Mouse (Mus musculus): ENCODE results near the gene Ccdc170. TPM values are rescaled to one million over a fixed set of nuclear protein-coding genes. Genes with fewer than 3 reads are reported as not detected.

Ccdc170 gene
- polyA plus RNA-seq, 1 experiment from 2014 or later: 0.34 TPM

DNA sequence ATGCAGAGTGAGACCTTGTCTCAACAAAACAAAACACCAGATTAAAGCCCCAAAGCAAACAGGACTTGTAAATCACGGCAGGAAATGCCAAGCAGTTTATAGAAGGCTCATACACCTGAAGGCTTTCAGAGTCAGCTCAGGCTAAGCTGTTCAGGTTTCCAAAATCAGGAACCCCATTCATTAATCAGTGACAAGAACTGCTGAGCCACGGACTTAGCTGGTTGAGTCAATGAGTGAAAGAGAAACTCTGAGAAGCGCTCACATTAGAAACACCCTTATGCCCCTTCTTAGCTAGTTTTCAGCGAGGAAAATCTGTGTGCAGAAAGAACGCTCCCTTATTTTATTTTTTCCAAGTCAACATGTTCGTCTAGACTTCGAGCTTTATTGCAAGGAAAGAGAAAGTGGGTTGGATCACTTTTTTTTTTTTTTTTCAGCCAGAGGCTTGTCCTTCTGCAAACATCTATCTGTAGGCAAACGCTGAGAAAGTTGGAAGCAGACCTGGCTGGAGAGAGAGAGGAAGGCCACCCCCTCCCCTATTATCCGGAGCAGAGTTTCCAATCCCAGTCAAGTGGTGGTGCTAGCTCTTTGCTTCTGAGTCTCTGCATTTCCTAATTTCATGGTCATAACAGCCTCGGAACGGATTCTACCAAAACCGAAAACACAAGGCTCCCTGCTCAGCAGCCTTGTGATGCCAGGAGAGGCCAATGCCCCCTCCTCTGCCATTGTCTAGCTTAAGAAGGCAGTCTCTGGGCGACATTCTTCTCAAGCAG, 129.3 kb downstream of the Ccdc170 start, which contains the start of gene Esr1:
Gene Esr1 (plus strand): TSS at position 208 of the 770 bp plus-strand sequence.
- H3K4me3 ChIP-seq: no peak within 1 kb of the TSS
- no peaks in the 10 kb centered on the region for H3K36me3 ChIP-seq
- no peak for DNase-seq (ENCODE audit: low spot score)
- no peak within 1 kb of the TSS for H3K27ac ChIP-seq
- no peaks in the 10 kb centered on the region for H3K4me1 ChIP-seq (replicated peaks)
- no peaks in the 10 kb centered on the region for H3K27me3 ChIP-seq (ENCODE audit: insufficient read depth, poor library complexity, severe bottlenecking)
- 54% methylated on average over 13 of the region's 13 CpGs for WGBS
- 0 out of 2 replicates have a peak, but pooled peaks cover 5% of the 10 kb centered on the region for H3K9me3 ChIP-seq

Other genes starting within 250 kb of the Ccdc170 start
- 36.4 and 45.8 TPM in 2 replicates for gene Akap12, start 216.1 kb upstream of the Ccdc170 start, polyA plus RNA-seq (2016; fragmentation: Nextera tagmentation; extraction: Ambion mirVana)
- gene Zbtb2, start 94.4 kb upstream of the Ccdc170 start, polyA plus RNA-seq (2016; fragmentation: Nextera tagmentation; extraction: Ambion mirVana): 18.1 and 20.1 TPM in 2 replicates
- 42.8 and 49.0 TPM in 2 replicates for gene Rmnd1, start 50.1 kb upstream of the Ccdc170 start, polyA plus RNA-seq (2016; fragmentation: Nextera tagmentation; extraction: Ambion mirVana)
- 27.4 and 31.7 TPM in 2 replicates for gene Armt1, start 50.0 kb upstream of the Ccdc170 start, polyA plus RNA-seq (2016; fragmentation: Nextera tagmentation; extraction: Ambion mirVana)
- gene Esr1, start 129.1 kb downstream of the Ccdc170 start, polyA plus RNA-seq (2016; fragmentation: Nextera tagmentation; extraction: Ambion mirVana): 0.08 TPM in 1 of 2 replicates, not detected in the other

All from hindbrain, embryonic 10.5 days (tissue).